Mouse (Mus musculus): Measurements from ENCODE around the gene Pnrc2.

GRCm38 (mm10) chr4:135895071-135895571 lies 21.5 kb upstream of the Pnrc2 start, which contains the start of gene Cnr2:
- TF ChIP-seq CTCF (IDR thresholded peaks at IDR 0.05; ENCODE audit: low read depth) = no peak
- no peak for TF ChIP-seq EP300 (IDR thresholded peaks at IDR 0.05; ENCODE audit: low read depth)
